Mouse (Mus musculus) activated CD4-positive, CD25-positive, alpha-beta regulatory T cell, adult 9 weeks (primary cell): ENCODE measurements around the gene Mau2. TPM values are rescaled to one million over a fixed set of nuclear protein-coding genes. Genes with fewer than 3 reads are reported as not detected.

Source experiments
- polyA plus RNA-seq: library from polyadenylated mRNA; unstranded; fragments of 100-300 nt; shearing (Covaris generic); gene quantifications from one replicate; pipeline ENCODE4 v1.2.1, GENCODE M21; 2017

The Mau2 gene
- polyA plus RNA-seq = 41.9 TPM

DNA sequence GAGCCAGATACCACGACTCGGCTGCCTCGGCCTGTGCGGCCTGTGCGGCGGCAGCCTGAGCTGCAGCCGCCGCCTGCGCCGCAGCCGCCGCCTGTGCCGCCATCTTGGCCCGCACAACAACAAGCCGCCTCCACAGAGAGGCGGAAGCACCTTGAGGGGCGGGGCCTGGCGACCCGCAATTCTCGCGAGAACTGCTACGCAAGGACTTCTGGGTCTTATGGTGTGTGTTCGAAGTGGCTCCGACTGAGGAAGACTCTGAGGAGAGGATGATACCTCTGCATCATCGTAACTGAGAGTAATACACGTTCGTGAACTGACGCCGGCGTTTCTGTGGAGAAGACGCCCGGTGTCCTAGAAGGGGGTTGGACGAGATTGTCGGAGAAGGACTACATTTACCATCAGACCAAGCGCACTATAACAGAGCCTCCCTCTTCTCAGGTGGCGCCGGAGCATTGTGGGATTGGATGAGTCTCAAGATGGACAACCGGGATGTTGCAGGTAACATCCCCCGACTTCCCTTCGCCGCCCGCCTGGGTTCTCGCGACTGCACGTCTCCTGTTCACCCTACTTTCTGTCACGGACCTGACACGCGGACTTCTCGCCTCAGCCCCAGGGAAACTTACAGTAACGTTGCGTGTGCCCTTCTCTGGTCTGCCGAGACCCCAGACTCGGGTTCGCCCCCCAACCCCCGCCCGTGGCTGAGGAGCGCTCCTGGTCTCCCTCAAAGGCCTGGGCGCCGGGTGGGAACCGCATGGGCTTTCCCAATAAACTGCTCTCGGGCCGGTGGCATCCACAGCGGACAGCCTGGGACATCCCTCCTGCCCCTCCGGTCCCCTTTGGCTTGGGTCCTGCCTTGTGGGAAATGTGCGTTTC lies at the start of gene Mau2, which contains the start of gene Sugp1:
TSS of gene Mau2 (minus strand) at position 152 of the 873 bp plus-strand sequence.
TSS of gene Sugp1 (plus strand) at position 231 of the 873 bp plus-strand sequence.

GRCm38 (mm10) chr8:70083285-70083684 lies 40.8 kb upstream of the Mau2 start, which contains the start of gene Hapln4:
Gene Hapln4, plus strand, starts transcription at chr8:70083457.

DNA sequence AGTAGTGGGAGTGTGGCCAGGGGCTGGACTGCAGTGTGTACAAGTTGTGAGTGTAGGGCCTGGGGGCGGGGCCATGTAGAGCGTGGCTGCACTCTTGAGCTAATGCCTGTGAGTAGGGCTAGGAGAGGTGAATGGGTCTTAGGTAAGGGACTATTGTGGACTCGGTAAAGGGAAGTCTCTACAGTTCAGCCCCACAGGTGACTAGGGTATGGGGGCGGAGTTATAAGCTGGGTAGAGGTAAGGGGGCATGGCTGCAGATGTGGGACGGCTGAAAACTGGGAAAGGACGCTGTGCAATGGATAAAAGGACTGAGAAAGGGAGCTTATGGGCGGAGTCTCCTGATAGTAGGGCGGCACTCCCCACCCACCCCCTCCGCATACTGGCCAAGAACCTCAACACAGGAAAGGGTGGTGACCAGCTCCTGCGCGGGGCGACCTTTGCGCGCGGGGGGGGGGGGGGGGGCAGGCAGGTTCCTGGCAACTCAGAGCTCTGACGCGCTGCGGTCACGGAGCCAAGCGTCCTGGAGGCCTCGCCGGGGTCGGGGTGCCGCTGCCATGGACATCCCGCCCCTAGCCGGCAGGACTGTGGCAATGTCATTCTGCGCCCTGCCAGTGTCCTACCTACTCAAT lies 30.0 kb upstream of the Mau2 start, which contains the start of gene Tm6sf2:
TSS of gene Tm6sf2 (plus strand) at position 484 of the 629 bp plus-strand sequence.

GRCm38 (mm10) chr8:69995776-69996588 lies 46.6 kb downstream of the Mau2 start, which contains the start of gene Gatad2a:
Gene Gatad2a, minus strand, starts transcription at chr8:69996384.

Other genes starting within 250 kb of the Mau2 start
- gene Gmip, start 234.1 kb downstream of the Mau2 start, polyA plus RNA-seq = 167 TPM
- gene Lpar2, start 220.3 kb downstream of the Mau2 start, polyA plus RNA-seq = 0.61 TPM
- 26.4 TPM for gene Pbx4, start 210.2 kb downstream of the Mau2 start, polyA plus RNA-seq
- gene Cilp2, start 155.0 kb downstream of the Mau2 start, polyA plus RNA-seq = not detected
- gene Tssk6, start 140.6 kb downstream of the Mau2 start, polyA plus RNA-seq = 1.6 TPM
- gene Ndufa13, start 140.2 kb downstream of the Mau2 start, polyA plus RNA-seq = 205 TPM
- gene Yjefn3, start 140.0 kb downstream of the Mau2 start, polyA plus RNA-seq = 1.1 TPM
- gene Gatad2a, start 46.4 kb downstream of the Mau2 start, polyA plus RNA-seq = 24.7 TPM
- gene Sugp1, start 79 bp upstream of the Mau2 start, polyA plus RNA-seq = 68.9 TPM
- gene Tm6sf2, start 30.2 kb upstream of the Mau2 start, polyA plus RNA-seq = 1.3 TPM
- gene Hapln4, start 40.7 kb upstream of the Mau2 start, polyA plus RNA-seq = not detected
- not detected for gene Ncan, start 78.1 kb upstream of the Mau2 start, polyA plus RNA-seq
- gene Nr2c2ap, start 88.6 kb upstream of the Mau2 start, polyA plus RNA-seq = 54.8 TPM
- 41.2 TPM for gene Rfxank, start 96.4 kb upstream of the Mau2 start, polyA plus RNA-seq
- 97.8 TPM for gene Borcs8, start 96.8 kb upstream of the Mau2 start, polyA plus RNA-seq
- gene Mef2b, start 97.0 kb upstream of the Mau2 start, polyA plus RNA-seq = 2.6 TPM
- gene Tmem161a, start 129.6 kb upstream of the Mau2 start, polyA plus RNA-seq = 55.6 TPM
- 13.1 TPM for gene Slc25a42, start 169.6 kb upstream of the Mau2 start, polyA plus RNA-seq
- gene Sugp2, start 191.5 kb upstream of the Mau2 start, polyA plus RNA-seq = 34.8 TPM
- gene Armc6, start 191.7 kb upstream of the Mau2 start, polyA plus RNA-seq = 17.8 TPM
- gene Homer3, start 240.1 kb upstream of the Mau2 start, polyA plus RNA-seq = 0.27 TPM